ENCODE assay signal across 8 mouse cellular contexts in genomic region chr7:28339213-28339917, GRCm38 (mm10). TPM values are rescaled to one million over a fixed set of nuclear protein-coding genes. Genes with fewer than 3 reads are reported as not detected.
DNase-seq lines count a peak whose midpoint lies in the region; ATAC-seq and TF ChIP-seq lines count a peak whose summit lies in the region.

No protein-coding gene starts in this region.

- H3K4me1 ChIP-seq in CH12.LX (ENCODE audit: control insufficient read depth in 1 of 2, insufficient read depth in 2 of 2), result peaks cover 9 to 23% of the 10 kb centered on the region in 2 experiments
- H3K4me1 ChIP-seq in embryonic facial prominence, embryonic 13.5 days, result peaks cover 23% of the 10 kb centered on the region
- H3K4me1 ChIP-seq in heart, embryonic 11.5 days (ENCODE audit: control insufficient read depth, insufficient read depth, low read length), result peaks cover 11% of the 10 kb centered on the region; the same call in 1 of the 2 replicates
- H3K4me1 ChIP-seq in kidney, embryonic 15.5 days, result peaks cover 37% of the 10 kb centered on the region

- TF ChIP-seq EP300 in CH12.LX (IDR thresholded peaks at IDR 0.05; ENCODE audit: low read length), result no peak

- H3K9ac ChIP-seq in CH12.LX (ENCODE audit: insufficient read depth, low read depth), result peak overlapping the region; percentile 81
- H3K9ac ChIP-seq in embryonic facial prominence, embryonic 13.5 days, result peak overlapping the region; percentile 99
- H3K9ac ChIP-seq in heart, embryonic 11.5 days (ENCODE audit: low read depth, low read length), result peak overlapping the region; percentile 87; the same call in 1 of the 2 replicates
- H3K9ac ChIP-seq in kidney, embryonic 15.5 days, result peak overlapping the region; percentile 55

- H3K27ac ChIP-seq in CH12.LX (ENCODE audit: insufficient read depth, low read depth), result peak overlapping the region; percentile 85
- peak overlapping the region; percentile 91 for H3K27ac ChIP-seq in embryonic facial prominence, embryonic 13.5 days
- H3K27ac ChIP-seq in heart, embryonic 11.5 days (ENCODE audit: low read depth, low read length), result peak overlapping the region; percentile 90
- peak overlapping the region; percentile 95 for H3K27ac ChIP-seq in kidney, embryonic 15.5 days

- TF ChIP-seq RAD21 in CH12.LX (IDR thresholded peaks at IDR 0.05; ENCODE audit: low read depth, low read length), result peak; percentile 14

- no peaks in the 10 kb centered on the region for H3K27me3 ChIP-seq in CH12.LX (replicated peaks)
- no peaks in the 10 kb centered on the region for H3K27me3 ChIP-seq in embryonic facial prominence, embryonic 13.5 days
- no peaks in the 10 kb centered on the region for H3K27me3 ChIP-seq in heart, embryonic 11.5 days (ENCODE audit: control insufficient read depth, insufficient read depth, low read length)
- H3K27me3 ChIP-seq in kidney, embryonic 15.5 days, result no peaks in the 10 kb centered on the region

- WGBS in embryonic facial prominence, embryonic 13.5 days, result 80% methylated on average over 19 of the region's 19 CpGs
- WGBS in heart, embryonic 11.5 days (ENCODE audit: insufficient replicate concordance), result 78% methylated on average over 19 of the region's 19 CpGs
- WGBS in kidney, embryonic 15.5 days, result 73% methylated on average over 19 of the region's 19 CpGs

- H3K4me2 ChIP-seq in CH12.LX (ENCODE audit: insufficient read depth, low read depth, poor library complexity, severe bottlenecking), result peak overlapping the region; percentile 54
- H3K4me2 ChIP-seq in embryonic facial prominence, embryonic 13.5 days, result peak overlapping the region; percentile 78
- H3K4me2 ChIP-seq in heart, embryonic 11.5 days, result peak overlapping the region; percentile 92
- peak overlapping the region; percentile 74 for H3K4me2 ChIP-seq in kidney, embryonic 15.5 days

- DNase-seq in CH12.LX (ENCODE audit: extremely low read depth), result peak; percentile 88
- peak; percentile 74 for DNase-seq in adrenal gland, adult 2 months
- peak; percentile 64 for DNase-seq in lung, postnatal 14 days
- peak; percentile 76 for DNase-seq in skeletal muscle tissue, adult 2 months (ENCODE audit: low read depth, low spot score)
- DNase-seq in frontal cortex, postnatal 10 days (ENCODE audit: low spot score in 2 of 2), result no peak

- H3K9me3 ChIP-seq in CH12.LX (replicated peaks; ENCODE audit: low read length), result no peaks in the 10 kb centered on the region
- no peaks in the 10 kb centered on the region for H3K9me3 ChIP-seq in embryonic facial prominence, embryonic 13.5 days
- no peaks in the 10 kb centered on the region for H3K9me3 ChIP-seq in heart, embryonic 11.5 days (replicated peaks; ENCODE audit: control insufficient read depth, low read length)
- H3K9me3 ChIP-seq in kidney, embryonic 15.5 days (replicated peaks), result no peaks in the 10 kb centered on the region

- peak overlapping the region; percentile 51 to 93 (median 81) for H3K4me3 ChIP-seq in CH12.LX (replicated peaks in 1 of 3; ENCODE audit: low read depth in 2 of 3, low read length in 2 of 3, poor library complexity in 1 of 3)
- peak overlapping the region; percentile 96 for H3K4me3 ChIP-seq in embryonic facial prominence, embryonic 13.5 days
- H3K4me3 ChIP-seq in heart, embryonic 11.5 days (ENCODE audit: low read depth, low read length), result peak overlapping the region; percentile 80
- H3K4me3 ChIP-seq in kidney, embryonic 15.5 days (replicated peaks), result peak overlapping the region; percentile 84

- peak in 1 of 2 experiments; percentile 71; a peak in 2 of 4 replicates for TF ChIP-seq CTCF in CH12.LX (conservative IDR thresholded peaks at IDR 0.05 in 1 of 2, IDR thresholded peaks at IDR 0.05 in 1 of 2; ENCODE audit: low read depth in 2 of 2, low read length in 2 of 2)

- peaks cover 38% of the 10 kb centered on the region for H3K79me2 ChIP-seq in CH12.LX (replicated peaks; ENCODE audit: control insufficient read depth, extremely low read depth, insufficient read depth, poor library complexity, severe bottlenecking)

- in situ Hi-C loops in CH12.LX (cut with MboI; ENCODE audit: low pct_ligation_motif_present, low pct_unique_long_range_greater_than_20kb, low sequenced_read_pairs), result no loop called here

- ATAC-seq in embryonic facial prominence, embryonic 13.5 days (ENCODE audit: insufficient number of reproducible peaks, insufficient read depth, low FRiP score, low TSS enrichment, low read depth), result no peak
- ATAC-seq in heart, embryonic 11.5 days (replicated peaks; ENCODE audit: insufficient number of reproducible peaks, low FRiP score, low TSS enrichment), result no peak
- no peak for ATAC-seq in kidney, embryonic 15.5 days (replicated peaks; ENCODE audit: low FRiP score)

- dilution Hi-C loops in CH12.LX (cut with MboI; ENCODE audit: extremely low pct_ligation_motif_present, extremely low pct_unique_long_range_greater_than_20kb, low sequenced_read_pairs), result no loop called here

- TF ChIP-seq POLR2A in CH12.LX (IDR thresholded peaks at IDR 0.05; ENCODE audit: low read depth, low read length), result 0 out of 2 replicates have a peak, but pooled peaks have one; percentile 39

- H3K36me3 ChIP-seq in CH12.LX (replicated peaks in 1 of 2; ENCODE audit: control insufficient read depth in 1 of 2, insufficient read depth in 1 of 2, low read length in 1 of 2), result peaks cover 14 to 23% of the 10 kb centered on the region in 2 experiments
- peaks cover 8% of the 10 kb centered on the region; the same call in 1 of the 2 replicates for H3K36me3 ChIP-seq in embryonic facial prominence, embryonic 13.5 days
- H3K36me3 ChIP-seq in heart, embryonic 11.5 days (ENCODE audit: control insufficient read depth, insufficient read depth, low read length), result 0 out of 2 replicates have a peak, but pooled peaks cover 3% of the 10 kb centered on the region
- peaks cover 6% of the 10 kb centered on the region for H3K36me3 ChIP-seq in kidney, embryonic 15.5 days

TF ChIP-seq in CH12.LX, 34 proteins besides CTCF, POLR2A, EP300 and RAD21 (continues in another document):
- TF ChIP-seq NRF1 (IDR thresholded peaks at IDR 0.05; ENCODE audit: low read depth, low read length) (no peak), E2F4 (IDR thresholded peaks at IDR 0.05; ENCODE audit: insufficient replicate concordance, low read depth, low read length) (no peak), JUN (IDR thresholded peaks at IDR 0.05; ENCODE audit: insufficient read depth, low read depth, low read length) (no peak), MAZ (IDR thresholded peaks at IDR 0.05; ENCODE audit: low read depth, low read length) (no peak), IRF4 (IDR thresholded peaks at IDR 0.05; ENCODE audit: low read depth, low read length) (0 out of 2 replicates have a peak, but pooled peaks have one; percentile 33)

RNA-seq across cellular contexts. Expression of gene Supt5, which starts 0.8 kb away (rescaled TPM):
- total RNA-seq in CH12.LX (2012; rRNA removed) (67.3 and 76.2 TPM in 2 replicates), CH12.LX (2014; rRNA removed) (33.8 and 35.5 TPM in 2 replicates)
- polyA plus RNA-seq in CH12.LX (2012; ENCODE audit: insufficient read length, low read depth), result 111 and 118 TPM in 2 replicates
- total RNA-seq in adrenal gland, adult 2 months (2021), result 100 to 1,000 TPM; 156 to 171 TPM
- 163 and 190 TPM in 2 replicates for polyA plus RNA-seq in adrenal gland, adult 2 months (2012; rRNA removed)
- polyA plus RNA-seq in embryonic facial prominence, embryonic 13.5 days (2015; fragmentation: Nextera tagmentation; extraction: Ambion mirVana), result 88.3 and 93.4 TPM in 2 replicates
- polyA plus RNA-seq in heart, embryonic 11.5 days (2014; fragmentation: Nextera tagmentation; extraction: Ambion mirVana), result 55.2 and 60.3 TPM in 2 replicates
- 91.0 and 104 TPM in 2 replicates for polyA plus RNA-seq in kidney, embryonic 15.5 days (2015; fragmentation: Nextera tagmentation; extraction: Ambion mirVana)

RNA-seq across cellular contexts. Expression of gene Rps16, which starts 11.1 kb away (rescaled TPM):
- total RNA-seq in CH12.LX (2012; rRNA removed), result 1,915 and 2,040 TPM in 2 replicates
- 42.7 and 66.7 TPM in 2 replicates for total RNA-seq in CH12.LX (2014; rRNA removed)
- 1,205 and 1,254 TPM in 2 replicates for polyA plus RNA-seq in CH12.LX (2012; ENCODE audit: insufficient read length, low read depth)
- total RNA-seq in adrenal gland, adult 2 months (2021), result 1,000 to 10,000 TPM in 1 of 2 experiments, 100 to 1,000 TPM in 1; 895 to 1,085 TPM
- polyA plus RNA-seq in adrenal gland, adult 2 months (2012; rRNA removed), result 555 and 709 TPM in 2 replicates
- polyA plus RNA-seq in embryonic facial prominence, embryonic 13.5 days (2015; fragmentation: Nextera tagmentation; extraction: Ambion mirVana), result 1,032 and 1,091 TPM in 2 replicates
- polyA plus RNA-seq in heart, embryonic 11.5 days (2014; fragmentation: Nextera tagmentation; extraction: Ambion mirVana), result 750 and 792 TPM in 2 replicates
- polyA plus RNA-seq in kidney, embryonic 15.5 days (2015; fragmentation: Nextera tagmentation; extraction: Ambion mirVana), result 995 and 1,159 TPM in 2 replicates

RNA-seq across cellular contexts. Expression of gene Timm50, which starts 27.5 kb away (rescaled TPM):
- total RNA-seq in CH12.LX (2012; rRNA removed) (126 and 134 TPM in 2 replicates), CH12.LX (2014; rRNA removed) (79.4 and 86.3 TPM in 2 replicates)
- polyA plus RNA-seq in CH12.LX (2012; ENCODE audit: insufficient read length, low read depth), result 108 and 145 TPM in 2 replicates
- total RNA-seq in adrenal gland, adult 2 months (2021), result 10 to 100 TPM; 66.6 to 99.9 TPM
- 90.5 and 101 TPM in 2 replicates for polyA plus RNA-seq in adrenal gland, adult 2 months (2012; rRNA removed)
- 133 and 134 TPM in 2 replicates for polyA plus RNA-seq in embryonic facial prominence, embryonic 13.5 days (2015; fragmentation: Nextera tagmentation; extraction: Ambion mirVana)
- 139 and 141 TPM in 2 replicates for polyA plus RNA-seq in heart, embryonic 11.5 days (2014; fragmentation: Nextera tagmentation; extraction: Ambion mirVana)
- polyA plus RNA-seq in kidney, embryonic 15.5 days (2015; fragmentation: Nextera tagmentation; extraction: Ambion mirVana), result 154 and 160 TPM in 2 replicates

RNA-seq across cellular contexts. Expression of gene Plekhg2, which starts 33.0 kb away (rescaled TPM):
- total RNA-seq in CH12.LX (2012; rRNA removed) (3.3 and 4.7 TPM in 2 replicates), CH12.LX (2014; rRNA removed) (0.39 and 0.43 TPM in 2 replicates)
- polyA plus RNA-seq in CH12.LX (2012; ENCODE audit: insufficient read length, low read depth), result 5.2 and 5.5 TPM in 2 replicates
- 10 to 100 TPM; 14.9 to 15.6 TPM for total RNA-seq in adrenal gland, adult 2 months (2021)
- polyA plus RNA-seq in adrenal gland, adult 2 months (2012; rRNA removed), result 22.5 and 23.2 TPM in 2 replicates
- 102 and 109 TPM in 2 replicates for polyA plus RNA-seq in embryonic facial prominence, embryonic 13.5 days (2015; fragmentation: Nextera tagmentation; extraction: Ambion mirVana)
- polyA plus RNA-seq in heart, embryonic 11.5 days (2014; fragmentation: Nextera tagmentation; extraction: Ambion mirVana), result 44.6 and 47.8 TPM in 2 replicates
- 69.9 and 84.6 TPM in 2 replicates for polyA plus RNA-seq in kidney, embryonic 15.5 days (2015; fragmentation: Nextera tagmentation; extraction: Ambion mirVana)

RNA-seq across cellular contexts. Expression of gene Dll3, which starts 37.3 kb away (rescaled TPM):
- 0.21 TPM in 1 of 2 replicates, not detected in the other for total RNA-seq in CH12.LX (2012; rRNA removed)
- 0.11 TPM in 1 of 2 replicates, not detected in the other for total RNA-seq in CH12.LX (2014; rRNA removed)
- 0.29 and 0.44 TPM in 2 replicates for polyA plus RNA-seq in CH12.LX (2012; ENCODE audit: insufficient read length, low read depth)
- total RNA-seq in adrenal gland, adult 2 months (2021), result under 1 TPM in 1 of 2 experiments, not detected in 1; 0.10 TPM
- polyA plus RNA-seq in adrenal gland, adult 2 months (2012; rRNA removed), result 0.16 and 0.29 TPM in 2 replicates
- polyA plus RNA-seq in embryonic facial prominence, embryonic 13.5 days (2015; fragmentation: Nextera tagmentation; extraction: Ambion mirVana), result 1.0 and 1.2 TPM in 2 replicates
- 0.24 and 0.43 TPM in 2 replicates for polyA plus RNA-seq in heart, embryonic 11.5 days (2014; fragmentation: Nextera tagmentation; extraction: Ambion mirVana)
- 0.52 and 0.63 TPM in 2 replicates for polyA plus RNA-seq in kidney, embryonic 15.5 days (2015; fragmentation: Nextera tagmentation; extraction: Ambion mirVana)

Comparison
In these comparisons a context has a peak if more than half of its experiments do, and no peak if none do; other contexts are left out.
1. DNase-seq: peak in CH12.LX (single experiment), adrenal gland, adult 2 months (single experiment), lung, postnatal 14 days (single experiment) and skeletal muscle tissue, adult 2 months (single experiment); none in frontal cortex, postnatal 10 days (0 of 2).
2. Peak in every context shown above with its lines, with median percentiles within 50 percentile points of each other: H3K27ac ChIP-seq, H3K4me2 ChIP-seq, H3K4me3 ChIP-seq and H3K9ac ChIP-seq.